Mouse (Mus musculus): ENCODE results near the gene Tcte2. TPM values are rescaled to one million over a fixed set of nuclear protein-coding genes. Genes with fewer than 3 reads are reported as not detected.

The Tcte2 gene
- polyA plus RNA-seq, 1 experiment from 2014 or later: 5.9 TPM

DNA sequence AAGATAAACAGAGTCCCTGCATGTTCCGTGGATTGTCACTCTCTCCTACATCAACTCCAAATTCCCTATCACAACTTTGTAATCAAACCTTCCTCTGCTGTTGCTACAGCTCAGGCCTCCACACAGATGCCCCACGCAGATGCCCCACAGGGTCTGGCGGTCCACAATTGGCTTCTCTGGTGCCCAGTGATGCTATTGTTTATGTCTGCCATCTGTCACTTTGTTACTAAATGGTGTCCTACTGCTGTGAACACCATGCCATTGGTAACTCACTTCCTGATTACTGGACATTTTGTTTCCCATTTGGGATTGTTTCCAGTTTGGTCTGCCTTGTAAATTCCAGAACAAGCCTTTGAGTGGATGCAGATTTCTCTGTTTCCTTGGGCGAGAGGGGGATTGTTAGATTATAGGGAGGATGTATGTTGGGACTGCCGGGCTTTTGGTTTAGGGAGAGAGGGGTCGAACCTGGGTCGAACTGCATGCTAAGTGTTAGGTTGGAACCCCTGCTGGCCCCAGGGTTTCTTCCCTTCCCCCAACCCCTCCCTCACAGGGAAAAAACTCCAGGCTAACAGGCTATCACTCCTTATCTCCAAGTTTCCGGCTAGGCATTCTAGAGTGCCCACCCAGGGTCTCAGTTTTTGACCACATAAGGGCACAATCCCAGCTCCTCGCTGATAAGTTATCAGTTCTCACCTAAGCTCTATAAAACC, 57.9 kb downstream of the Tcte2 start:
- no peak overlapping the region for H3K9ac ChIP-seq (ENCODE audit: low read length)
- peaks cover 26% of the 10 kb centered on the region for H3K4me1 ChIP-seq (ENCODE audit: control insufficient read depth, insufficient read depth, low read length)
- no peaks in the 10 kb centered on the region for H3K36me3 ChIP-seq (ENCODE audit: control insufficient read depth, insufficient read depth, low read length)
- no peaks in the 10 kb centered on the region for H3K27me3 ChIP-seq (ENCODE audit: control insufficient read depth, insufficient read depth, low read length)
- WGBS: 31% methylated on average over 9 of the region's 9 CpGs
- no peak overlapping the region for H3K4me3 ChIP-seq (replicated peaks; ENCODE audit: low read length)
- H3K4me2 ChIP-seq (ENCODE audit: low read depth, low read length): no peak overlapping the region
- ATAC-seq (ENCODE audit: insufficient read depth, low FRiP score): no peak
- H3K27ac ChIP-seq (ENCODE audit: low read length): no peak overlapping the region
- no peaks in the 10 kb centered on the region for H3K9me3 ChIP-seq (replicated peaks; ENCODE audit: control insufficient read depth, low read length)

DNA sequence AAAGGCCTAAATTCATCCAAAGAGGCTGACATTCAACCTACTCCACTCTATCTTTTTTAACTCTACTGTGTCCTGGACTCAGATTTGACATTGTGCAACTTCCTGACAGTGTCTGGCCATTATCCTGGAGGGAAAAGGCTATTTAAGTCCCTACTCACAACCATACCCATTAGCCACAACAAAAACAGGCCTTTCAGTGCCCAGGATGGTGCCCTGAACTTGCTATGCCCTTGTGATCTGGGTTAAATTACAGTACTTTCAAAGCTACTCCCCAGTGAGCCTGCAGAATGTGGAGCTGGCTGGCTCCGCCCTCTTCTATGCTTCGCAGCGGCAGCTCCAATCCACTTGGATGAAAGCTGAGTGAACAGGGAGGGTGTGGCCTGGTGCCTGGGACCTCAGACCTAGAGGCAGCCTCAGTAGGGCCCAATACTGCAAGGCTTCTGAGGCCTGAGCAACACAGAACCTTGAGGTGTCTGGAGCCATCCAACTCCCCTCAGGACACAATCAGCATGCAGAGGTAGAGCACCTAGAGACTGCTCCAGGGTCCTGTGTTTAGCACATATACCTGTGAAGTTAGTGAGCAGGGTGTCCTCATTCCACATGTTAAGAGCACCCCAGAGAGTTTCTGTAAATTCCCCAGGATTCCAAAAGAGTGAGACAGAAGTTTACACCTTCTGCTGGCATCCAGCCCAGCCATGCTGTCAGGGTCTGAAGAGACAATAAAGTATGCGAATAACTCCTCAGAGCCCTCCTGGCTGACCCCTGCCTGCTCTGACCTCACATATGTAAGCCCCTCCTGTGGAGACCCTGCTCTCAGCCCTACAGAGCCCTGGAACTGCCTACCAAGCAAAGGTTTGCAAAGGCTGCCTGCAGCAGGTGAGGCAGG, 61.3 kb downstream of the Tcte2 start:
- no peak overlapping the region for H3K4me2 ChIP-seq (ENCODE audit: low read depth, low read length)
- no peaks in the 10 kb centered on the region for H3K27me3 ChIP-seq (ENCODE audit: control insufficient read depth, insufficient read depth, low read length)
- H3K9me3 ChIP-seq (replicated peaks; ENCODE audit: control insufficient read depth, low read length): no peaks in the 10 kb centered on the region
- H3K9ac ChIP-seq (ENCODE audit: low read length): peak overlapping the region; percentile 20; the same call in 1 of the 2 replicates
- WGBS: 13% methylated on average over 4 of the region's 4 CpGs
- H3K27ac ChIP-seq (ENCODE audit: low read length): peak overlapping the region; percentile 88
- H3K36me3 ChIP-seq (ENCODE audit: control insufficient read depth, insufficient read depth, low read length): no peaks in the 10 kb centered on the region
- H3K4me3 ChIP-seq (replicated peaks; ENCODE audit: low read length): no peak overlapping the region
- peaks cover 24% of the 10 kb centered on the region for H3K4me1 ChIP-seq (ENCODE audit: control insufficient read depth, insufficient read depth, low read length)
- ATAC-seq (ENCODE audit: insufficient read depth, low FRiP score): peak; percentile 90

DNA sequence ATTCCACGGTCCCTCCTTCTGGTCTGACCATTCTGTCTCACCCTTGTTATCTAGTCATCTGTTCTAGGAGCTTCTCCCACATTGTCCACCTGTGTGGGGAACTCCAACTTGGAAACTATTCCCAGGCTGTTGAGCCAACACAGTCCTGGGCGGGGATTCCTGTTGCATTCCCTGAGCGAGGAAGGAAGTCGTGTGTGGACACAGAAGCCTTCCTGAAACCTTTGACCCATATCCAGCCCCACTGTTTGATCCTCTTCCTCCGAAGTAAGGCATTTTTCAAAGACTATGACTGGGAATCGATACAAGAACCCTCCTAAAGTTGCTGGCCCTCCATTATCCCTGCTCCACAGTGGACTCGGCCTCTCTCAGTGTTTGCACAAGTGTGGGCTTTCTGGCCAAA, 61.9 kb downstream of the Tcte2 start:
- WGBS: 33% methylated on average over 7 of the region's 7 CpGs
- H3K9ac ChIP-seq (ENCODE audit: low read length): no peak overlapping the region
- no peaks in the 10 kb centered on the region for H3K36me3 ChIP-seq (ENCODE audit: control insufficient read depth, insufficient read depth, low read length)
- H3K4me3 ChIP-seq (replicated peaks; ENCODE audit: low read length): no peak overlapping the region
- H3K9me3 ChIP-seq (replicated peaks; ENCODE audit: control insufficient read depth, low read length): no peaks in the 10 kb centered on the region
- ATAC-seq (ENCODE audit: insufficient read depth, low FRiP score): peak; percentile 44; the same call in 1 of the 2 replicates
- H3K4me1 ChIP-seq (ENCODE audit: control insufficient read depth, insufficient read depth, low read length): peaks cover 24% of the 10 kb centered on the region
- H3K27me3 ChIP-seq (ENCODE audit: control insufficient read depth, insufficient read depth, low read length): no peaks in the 10 kb centered on the region
- peak overlapping the region; percentile 88 for H3K27ac ChIP-seq (ENCODE audit: low read length)
- H3K4me2 ChIP-seq (ENCODE audit: low read depth, low read length): no peak overlapping the region

DNA sequence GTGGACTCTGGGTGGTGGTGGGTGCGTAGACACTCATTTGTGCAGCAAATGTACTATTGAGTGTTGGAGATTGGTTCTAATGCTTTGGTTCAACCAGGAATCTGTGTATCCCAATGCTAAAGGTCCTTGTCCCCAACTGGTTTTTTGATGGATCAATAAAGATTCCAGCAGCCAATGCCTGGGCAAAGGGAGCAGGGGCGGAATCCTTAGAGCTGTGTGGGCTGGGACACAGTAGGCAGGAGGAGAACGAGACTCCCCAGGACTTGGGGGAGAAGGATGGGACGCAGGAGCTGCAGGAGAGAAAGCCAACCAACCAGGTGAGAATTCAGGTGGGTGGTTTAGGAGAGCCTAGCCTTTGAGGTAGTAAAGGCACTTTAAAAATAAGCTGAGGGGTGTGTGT, 63.4 kb downstream of the Tcte2 start:
- Histone ChIP-seq H3K27me3 (ENCODE audit: control insufficient read depth, insufficient read depth, low read length) (no peaks in the 10 kb centered on the region), H3K9ac (ENCODE audit: low read length) (no peak overlapping the region), H3K4me3 (replicated peaks; ENCODE audit: low read length) (no peak overlapping the region), H3K9me3 (replicated peaks; ENCODE audit: control insufficient read depth, low read length) (no peaks in the 10 kb centered on the region), H3K4me2 (ENCODE audit: low read depth, low read length) (no peak overlapping the region), H3K27ac (ENCODE audit: low read length) (no peak overlapping the region), H3K4me1 (ENCODE audit: control insufficient read depth, insufficient read depth, low read length) (peaks cover 17% of the 10 kb centered on the region), H3K36me3 (ENCODE audit: control insufficient read depth, insufficient read depth, low read length) (no peaks in the 10 kb centered on the region)
- no peak for ATAC-seq (ENCODE audit: insufficient read depth, low FRiP score)
- WGBS: 84% methylated on average over 4 of the region's 4 CpGs

GRCm38 (mm10) chr17:13697646-13698045, 64.0 kb downstream of the Tcte2 start:
- H3K4me2 ChIP-seq (ENCODE audit: low read depth, low read length): no peak overlapping the region
- no peaks in the 10 kb centered on the region for H3K36me3 ChIP-seq (ENCODE audit: control insufficient read depth, insufficient read depth, low read length)
- no peak overlapping the region for H3K27ac ChIP-seq (ENCODE audit: low read length)
- no peaks in the 10 kb centered on the region for H3K27me3 ChIP-seq (ENCODE audit: control insufficient read depth, insufficient read depth, low read length)
- no peak overlapping the region for H3K4me3 ChIP-seq (replicated peaks; ENCODE audit: low read length)
- WGBS: 78% methylated on average over 2 of the region's 2 CpGs
- peaks cover 17% of the 10 kb centered on the region for H3K4me1 ChIP-seq (ENCODE audit: control insufficient read depth, insufficient read depth, low read length)
- H3K9me3 ChIP-seq (replicated peaks; ENCODE audit: control insufficient read depth, low read length): no peaks in the 10 kb centered on the region
- no peak overlapping the region for H3K9ac ChIP-seq (ENCODE audit: low read length)
- ATAC-seq (ENCODE audit: insufficient read depth, low FRiP score): no peak

DNA sequence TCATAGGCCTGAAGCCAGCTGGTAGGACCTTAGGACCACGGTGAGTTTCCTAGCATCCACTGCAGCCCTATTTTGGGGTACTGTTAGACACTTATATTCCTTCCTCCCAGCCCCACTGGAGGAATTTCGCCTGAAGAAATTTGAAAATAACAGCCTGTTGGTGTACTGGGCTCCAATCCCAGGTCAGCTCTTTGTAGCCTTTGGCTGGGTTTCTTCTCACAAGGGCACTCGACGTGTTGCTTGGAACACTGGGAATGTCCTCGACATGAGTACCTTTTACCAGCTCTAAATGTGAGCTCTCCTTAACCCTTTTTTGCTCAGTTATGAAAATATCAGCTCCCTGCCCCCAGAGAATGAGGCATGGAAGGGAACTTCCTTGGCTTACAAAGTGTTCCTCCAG, 65.7 kb downstream of the Tcte2 start:
- H3K9me3 ChIP-seq (replicated peaks; ENCODE audit: control insufficient read depth, low read length): no peaks in the 10 kb centered on the region
- H3K9ac ChIP-seq (ENCODE audit: low read length): no peak overlapping the region
- no peak overlapping the region for H3K4me3 ChIP-seq (replicated peaks; ENCODE audit: low read length)
- no peak overlapping the region for H3K27ac ChIP-seq (ENCODE audit: low read length)
- no peak for ATAC-seq (ENCODE audit: insufficient read depth, low FRiP score)
- WGBS: 75% methylated on average over 5 of the region's 5 CpGs
- H3K4me1 ChIP-seq (ENCODE audit: control insufficient read depth, insufficient read depth, low read length): peaks cover 14% of the 10 kb centered on the region
- no peak overlapping the region for H3K4me2 ChIP-seq (ENCODE audit: low read depth, low read length)
- H3K27me3 ChIP-seq (ENCODE audit: control insufficient read depth, insufficient read depth, low read length): no peaks in the 10 kb centered on the region
- no peaks in the 10 kb centered on the region for H3K36me3 ChIP-seq (ENCODE audit: control insufficient read depth, insufficient read depth, low read length)

GRCm38 (mm10) chr17:13695211-13695610, 66.4 kb downstream of the Tcte2 start:
- H3K4me3 ChIP-seq (replicated peaks; ENCODE audit: low read length): no peak overlapping the region
- H3K9me3 ChIP-seq (replicated peaks; ENCODE audit: control insufficient read depth, low read length): no peaks in the 10 kb centered on the region
- WGBS: 90% methylated on average over 2 of the region's 2 CpGs
- H3K4me2 ChIP-seq (ENCODE audit: low read depth, low read length): no peak overlapping the region
- H3K4me1 ChIP-seq (ENCODE audit: control insufficient read depth, insufficient read depth, low read length): peaks cover 7% of the 10 kb centered on the region
- no peaks in the 10 kb centered on the region for H3K27me3 ChIP-seq (ENCODE audit: control insufficient read depth, insufficient read depth, low read length)
- no peak for ATAC-seq (ENCODE audit: insufficient read depth, low FRiP score)
- H3K36me3 ChIP-seq (ENCODE audit: control insufficient read depth, insufficient read depth, low read length): no peaks in the 10 kb centered on the region
- H3K9ac ChIP-seq (ENCODE audit: low read length): no peak overlapping the region
- H3K27ac ChIP-seq (ENCODE audit: low read length): no peak overlapping the region

GRCm38 (mm10) chr17:13694181-13694580, 67.4 kb downstream of the Tcte2 start:
- Histone ChIP-seq H3K4me1 (ENCODE audit: control insufficient read depth, insufficient read depth, low read length) (no peaks in the 10 kb centered on the region; the same call in 1 of the 2 replicates), H3K9me3 (replicated peaks; ENCODE audit: control insufficient read depth, low read length) (no peaks in the 10 kb centered on the region), H3K36me3 (ENCODE audit: control insufficient read depth, insufficient read depth, low read length) (no peaks in the 10 kb centered on the region), H3K27me3 (ENCODE audit: control insufficient read depth, insufficient read depth, low read length) (no peaks in the 10 kb centered on the region), H3K27ac (ENCODE audit: low read length) (no peak overlapping the region), H3K4me3 (replicated peaks; ENCODE audit: low read length) (no peak overlapping the region), H3K4me2 (ENCODE audit: low read depth, low read length) (no peak overlapping the region), H3K9ac (ENCODE audit: low read length) (no peak overlapping the region)
- no peak for ATAC-seq (ENCODE audit: insufficient read depth, low FRiP score)
- WGBS: 81% methylated on average over 1 of the region's 1 CpGs

DNA sequence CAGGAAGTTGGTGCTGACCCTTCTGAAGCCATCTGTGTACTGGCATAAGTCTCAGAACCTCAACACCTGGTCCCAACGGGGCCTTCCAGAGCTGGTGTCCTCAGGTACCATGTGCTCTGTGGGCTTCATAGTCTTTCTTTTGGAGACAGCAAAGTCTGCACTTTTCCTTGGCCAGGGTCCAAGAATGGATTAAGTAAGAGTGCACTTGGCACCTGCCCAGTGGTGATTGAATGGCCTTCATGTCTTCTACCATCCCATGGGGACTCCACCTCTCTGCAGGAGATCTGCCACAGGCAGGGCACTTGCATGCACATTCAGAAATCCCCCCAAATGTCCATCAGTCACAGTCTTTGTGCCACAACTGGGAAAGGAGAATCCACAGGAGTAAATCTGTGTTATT, 74.0 kb downstream of the Tcte2 start:
- Histone ChIP-seq H3K36me3 (ENCODE audit: control insufficient read depth, insufficient read depth, low read length) (no peaks in the 10 kb centered on the region), H3K4me2 (ENCODE audit: low read depth, low read length) (no peak overlapping the region), H3K4me3 (replicated peaks; ENCODE audit: low read length) (no peak overlapping the region), H3K4me1 (ENCODE audit: control insufficient read depth, insufficient read depth, low read length) (peaks cover 10% of the 10 kb centered on the region), H3K27me3 (ENCODE audit: control insufficient read depth, insufficient read depth, low read length) (no peaks in the 10 kb centered on the region), H3K9me3 (replicated peaks; ENCODE audit: control insufficient read depth, low read length) (no peaks in the 10 kb centered on the region), H3K27ac (ENCODE audit: low read length) (no peak overlapping the region), H3K9ac (ENCODE audit: low read length) (no peak overlapping the region)
- 60% methylated on average over 1 of the region's 1 CpGs for WGBS
- no peak for ATAC-seq (ENCODE audit: insufficient read depth, low FRiP score)

Data from stomach, embryonic 16.5 days (tissue).